Mouse (Mus musculus): Measurements from ENCODE around the gene Eif2ak3.
A peak's percentile ranks its signal among the peaks of the same experiment; 100 is the strongest.

GRCm38 (mm10) chr6:70921274-70922074 is 77.2 kb downstream of the Eif2ak3 start:
- TF ChIP-seq CTCF (IDR thresholded peaks at IDR 0.05; ENCODE audit: borderline replicate concordance, extremely low read depth, insufficient read depth, insufficient read length) (peak; percentile 84), POLR2A (IDR thresholded peaks at IDR 0.05; ENCODE audit: borderline replicate concordance, extremely low read depth, insufficient read depth, insufficient read length, poor library complexity, severe bottlenecking) (no peak)

Measured in brain, embryonic 14.5 days (tissue).